Mouse (Mus musculus): ENCODE measurements around the gene Ubxn1. TPM values are rescaled to one million over a fixed set of nuclear protein-coding genes. Genes with fewer than 3 reads are reported as not detected.

Gene Ubxn1
- total and polyA plus RNA-seq, 3 experiments, result 102 to 309 (median 203) TPM

DNA sequence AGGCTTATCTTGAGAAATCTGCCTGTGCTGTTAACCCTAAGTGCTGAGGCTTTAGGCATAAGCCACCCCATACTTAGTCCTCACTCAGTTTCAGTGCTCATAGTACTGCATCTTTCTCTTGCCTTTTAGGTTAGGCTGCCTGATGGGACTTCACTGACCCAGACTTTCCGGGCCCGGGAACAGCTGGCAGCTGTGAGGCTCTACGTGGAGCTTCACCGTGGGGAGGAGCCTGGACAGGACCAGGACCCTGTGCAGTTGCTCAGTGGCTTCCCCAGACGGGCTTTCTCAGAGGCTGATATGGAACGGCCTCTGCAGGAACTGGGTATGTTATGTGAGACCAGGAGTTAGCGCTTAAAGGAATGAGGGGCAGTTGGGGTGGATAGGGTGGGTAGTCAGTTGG, 3.7 kb downstream of the Ubxn1 start:
- ATAC-seq (ENCODE audit: extremely low read depth, insufficient number of reproducible peaks, low FRiP score, poor library complexity, severe bottlenecking) (no peak), DNase-seq (ENCODE audit: low spot score) (no peak)
- Histone ChIP-seq H3K9me3 (replicated peaks) (no peaks in the 10 kb centered on the region), H3K4me1 (ENCODE audit: insufficient read depth, low read depth, low read length) (peaks cover 60% of the 10 kb centered on the region), H3K36me3 (replicated peaks) (peaks cover 71% of the 10 kb centered on the region), H3K27me3 (ENCODE audit: insufficient read depth, low read length) (no peaks in the 10 kb centered on the region), H3K4me3 (ENCODE audit: low read depth, low read length) (no peak overlapping the region)
- TF ChIP-seq GATA2 (IDR thresholded peaks at IDR 0.05; ENCODE audit: borderline replicate concordance, low read depth, low read length) (no peak), GATA1 (IDR thresholded peaks at IDR 0.05; ENCODE audit: borderline replicate concordance, low read length) (no peak), TAL1 (conservative IDR thresholded peaks at IDR 0.05; ENCODE audit: low read depth, low read length) (no peak), CTCF (IDR thresholded peaks at IDR 0.05; ENCODE audit: low read depth, low read length) (no peak), POLR2AphosphoS5 (IDR thresholded peaks at IDR 0.05; ENCODE audit: insufficient replicate concordance, low read depth, low read length) (no peak)

DNA sequence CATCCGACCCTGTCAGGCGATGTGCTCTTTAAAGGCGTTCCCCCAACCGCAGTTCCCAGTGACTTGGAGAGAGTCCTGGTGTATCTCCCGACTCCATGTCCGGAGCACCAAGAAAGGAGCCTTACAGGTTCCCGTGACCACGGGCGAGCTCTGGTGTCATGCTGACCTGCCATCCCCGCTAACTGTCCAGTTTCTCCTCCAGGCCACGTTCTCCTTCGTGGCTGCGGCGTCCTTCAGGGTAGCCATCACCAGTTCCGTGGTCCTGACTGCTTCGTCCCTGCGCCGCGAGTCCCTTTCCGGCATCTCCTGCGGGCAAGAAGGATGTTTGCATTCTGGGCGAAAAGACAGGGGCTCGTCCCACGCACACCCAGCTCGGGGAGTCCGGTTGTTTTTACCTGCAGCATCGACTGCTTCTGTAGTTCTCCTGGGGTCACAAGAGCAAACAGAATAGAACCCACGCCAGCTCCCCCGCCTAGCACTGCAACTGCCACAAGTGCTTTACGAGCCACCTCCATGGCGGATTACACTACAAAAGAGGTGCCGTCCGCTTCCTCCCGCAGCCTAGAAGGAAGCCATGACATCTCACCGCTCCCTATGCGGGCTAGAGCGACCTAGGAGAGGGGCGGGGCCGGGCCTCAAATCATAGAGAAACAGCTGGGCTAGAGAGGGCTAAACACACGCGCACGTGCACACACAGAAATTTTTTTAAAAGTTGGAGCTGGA, 9.2 kb downstream of the Ubxn1 start, which contains the start of gene Uqcc3:
TSS of gene Uqcc3 (minus strand) at position 613 of the 723 bp plus-strand sequence.
- Histone ChIP-seq H3K36me3 (replicated peaks) (peaks cover 39% of the 10 kb centered on the region), H3K4me3 (ENCODE audit: low read depth, low read length) (peak within 1 kb of the TSS; percentile 87), H3K9me3 (replicated peaks) (no peaks in the 10 kb centered on the region), H3K27me3 (ENCODE audit: insufficient read depth, low read length) (no peaks in the 10 kb centered on the region), H3K4me1 (ENCODE audit: insufficient read depth, low read depth, low read length) (peaks cover 33% of the 10 kb centered on the region)
- DNase-seq (ENCODE audit: low spot score) (peak; percentile 75), ATAC-seq (ENCODE audit: extremely low read depth, insufficient number of reproducible peaks, low FRiP score, poor library complexity, severe bottlenecking) (peak; percentile 88)
- no peak for TF ChIP-seq GATA2 (IDR thresholded peaks at IDR 0.05; ENCODE audit: borderline replicate concordance, low read depth, low read length)
- TF ChIP-seq POLR2AphosphoS5 (IDR thresholded peaks at IDR 0.05; ENCODE audit: insufficient replicate concordance, low read depth, low read length), result no peak
- TF ChIP-seq CTCF (IDR thresholded peaks at IDR 0.05; ENCODE audit: low read depth, low read length), result no peak
- TF ChIP-seq GATA1 (IDR thresholded peaks at IDR 0.05; ENCODE audit: borderline replicate concordance, low read length), result no peak
- no peak for TF ChIP-seq TAL1 (conservative IDR thresholded peaks at IDR 0.05; ENCODE audit: low read depth, low read length)

DNA sequence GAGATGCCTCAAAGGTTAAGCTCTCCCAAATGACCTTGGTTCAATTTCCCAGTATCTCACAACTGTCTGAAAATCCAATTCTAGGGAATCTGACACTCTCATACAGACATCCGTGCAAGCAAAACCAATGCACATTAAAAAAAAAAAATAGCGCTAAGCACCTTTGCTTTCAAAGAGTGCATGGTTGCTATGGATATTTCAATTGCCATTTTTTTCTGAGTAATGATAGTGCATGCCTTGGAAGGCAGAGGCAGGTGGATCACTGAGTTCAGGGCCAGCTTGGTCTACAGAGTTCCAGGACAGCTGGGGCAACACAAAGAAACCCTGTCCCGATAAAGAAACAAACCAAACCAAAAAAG, 9.7 kb downstream of the Ubxn1 start:
- ATAC-seq (ENCODE audit: extremely low read depth, insufficient number of reproducible peaks, low FRiP score, poor library complexity, severe bottlenecking), result no peak
- DNase-seq (ENCODE audit: low spot score), result no peak
- TF ChIP-seq POLR2AphosphoS5 (IDR thresholded peaks at IDR 0.05; ENCODE audit: insufficient replicate concordance, low read depth, low read length) (no peak), CTCF (IDR thresholded peaks at IDR 0.05; ENCODE audit: low read depth, low read length) (no peak), GATA1 (IDR thresholded peaks at IDR 0.05; ENCODE audit: borderline replicate concordance, low read length) (no peak), GATA2 (IDR thresholded peaks at IDR 0.05; ENCODE audit: borderline replicate concordance, low read depth, low read length) (no peak), TAL1 (conservative IDR thresholded peaks at IDR 0.05; ENCODE audit: low read depth, low read length) (no peak)
- no peaks in the 10 kb centered on the region for H3K9me3 ChIP-seq (replicated peaks)
- no peaks in the 10 kb centered on the region for H3K27me3 ChIP-seq (ENCODE audit: insufficient read depth, low read length)
- H3K4me1 ChIP-seq (ENCODE audit: insufficient read depth, low read depth, low read length), result peaks cover 33% of the 10 kb centered on the region
- H3K36me3 ChIP-seq (replicated peaks), result peaks cover 34% of the 10 kb centered on the region
- H3K4me3 ChIP-seq (ENCODE audit: low read depth, low read length), result peak overlapping the region; percentile 87

DNA sequence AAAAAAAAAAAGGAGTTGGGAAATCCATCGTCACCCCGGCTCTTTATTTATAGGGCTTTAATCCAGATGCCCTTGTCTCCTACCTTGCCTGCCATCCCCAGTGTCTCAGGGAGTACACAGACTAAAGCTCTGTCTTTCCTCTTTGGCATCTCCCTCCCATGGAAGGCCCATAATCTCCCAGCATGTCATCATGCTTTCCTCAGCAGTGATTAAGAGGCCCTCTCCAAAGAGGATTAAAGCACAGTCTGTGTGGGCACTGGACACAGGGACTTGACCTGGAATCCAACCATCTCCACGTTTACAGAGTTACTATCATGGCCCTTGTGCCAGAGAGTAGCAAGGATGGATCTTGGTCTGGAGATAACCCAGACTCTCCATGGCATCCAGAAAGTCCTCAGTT, 12.3 kb downstream of the Ubxn1 start, which contains the start of the genes Lbhd1 and Gm49403:
TSS of gene Lbhd1 (plus strand) at position 117 of the 400 bp plus-strand sequence.
TSS of gene Gm49403 (plus strand) at position 315 of the 400 bp plus-strand sequence.
- Histone ChIP-seq H3K36me3 (replicated peaks) (peaks cover 16% of the 10 kb centered on the region), H3K9me3 (replicated peaks) (no peaks in the 10 kb centered on the region), H3K4me1 (ENCODE audit: insufficient read depth, low read depth, low read length) (peaks cover 39% of the 10 kb centered on the region), H3K27me3 (ENCODE audit: insufficient read depth, low read length) (no peaks in the 10 kb centered on the region), H3K4me3 (ENCODE audit: low read depth, low read length) (no peak within 1 kb of the TSS)
- DNase-seq (ENCODE audit: low spot score), result no peak
- ATAC-seq (ENCODE audit: extremely low read depth, insufficient number of reproducible peaks, low FRiP score, poor library complexity, severe bottlenecking), result no peak
- TF ChIP-seq POLR2AphosphoS5 (IDR thresholded peaks at IDR 0.05; ENCODE audit: insufficient replicate concordance, low read depth, low read length), result no peak
- no peak for TF ChIP-seq CTCF (IDR thresholded peaks at IDR 0.05; ENCODE audit: low read depth, low read length)
- no peak for TF ChIP-seq TAL1 (conservative IDR thresholded peaks at IDR 0.05; ENCODE audit: low read depth, low read length)
- TF ChIP-seq GATA2 (IDR thresholded peaks at IDR 0.05; ENCODE audit: borderline replicate concordance, low read depth, low read length), result no peak
- no peak for TF ChIP-seq GATA1 (IDR thresholded peaks at IDR 0.05; ENCODE audit: borderline replicate concordance, low read length)

DNA sequence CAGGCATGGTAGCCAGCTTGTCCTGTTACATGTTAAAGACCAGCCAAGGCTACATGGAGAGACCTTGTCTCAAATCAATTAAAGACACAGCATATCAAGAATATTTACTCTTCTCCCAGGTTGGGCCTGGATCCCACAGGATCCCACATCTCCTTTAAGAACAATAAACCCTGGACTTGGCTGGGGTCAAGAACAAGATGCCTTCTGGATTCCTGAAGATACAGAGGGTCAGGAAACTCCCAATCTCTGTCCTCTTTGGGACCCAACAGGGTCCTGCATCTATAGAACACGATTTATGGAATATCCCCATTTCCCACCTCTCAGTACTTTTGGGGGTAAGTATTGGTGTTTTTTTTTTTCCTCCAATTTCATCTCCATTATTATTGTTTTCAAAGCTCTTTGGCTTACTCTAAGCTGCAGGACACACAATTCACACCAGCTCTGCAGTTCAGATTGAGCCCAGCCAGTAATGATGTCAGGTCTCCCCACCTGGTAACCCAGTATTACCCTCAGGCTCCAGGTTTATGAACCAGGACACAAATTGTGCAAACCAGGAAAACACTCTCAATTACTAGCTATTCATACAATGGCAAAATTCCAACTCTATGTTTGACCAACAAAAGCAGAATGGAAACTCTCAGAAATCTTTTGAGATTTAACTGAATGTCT, 15.8 kb downstream of the Ubxn1 start:
- ATAC-seq (ENCODE audit: extremely low read depth, insufficient number of reproducible peaks, low FRiP score, poor library complexity, severe bottlenecking) (no peak), DNase-seq (ENCODE audit: low spot score) (no peak)
- H3K36me3 ChIP-seq (replicated peaks), result peaks cover 27% of the 10 kb centered on the region
- no peaks in the 10 kb centered on the region for H3K27me3 ChIP-seq (ENCODE audit: insufficient read depth, low read length)
- peaks cover 39% of the 10 kb centered on the region for H3K4me1 ChIP-seq (ENCODE audit: insufficient read depth, low read depth, low read length)
- TF ChIP-seq CTCF (IDR thresholded peaks at IDR 0.05; ENCODE audit: low read depth, low read length), result no peak
- peak; percentile 30; the same call in 1 of the 2 replicates for TF ChIP-seq POLR2AphosphoS5 (IDR thresholded peaks at IDR 0.05; ENCODE audit: insufficient replicate concordance, low read depth, low read length)
- H3K4me3 ChIP-seq (ENCODE audit: low read depth, low read length), result peak overlapping the region; percentile 78; the same call in 1 of the 2 replicates
- H3K9me3 ChIP-seq (replicated peaks), result no peaks in the 10 kb centered on the region
